Mouse (Mus musculus) CD4-positive, CD25-positive, alpha-beta regulatory T cell, adult 2 months (primary cell): ENCODE results near the gene Rex2.
"Not testable (repeated sequence)": the region's sequence is repeated elsewhere in the genome, so short reads cannot be mapped to it uniquely, and the experiment has no call there.

Experiments used
- DNase-seq: peaks from one replicate; pipeline ENCODE4 v3.0.0-alpha.2; 2012; ENCODE audit warnings: low read depth, low spot score

Gene Rex2

GRCm38 (mm10) chr4:147021550-147021949 lies at the start of gene Rex2:
Gene Rex2 (plus strand): TSS chr4:147021850.
- DNase-seq = not testable (repeated sequence)

GRCm38 (mm10) chr4:146976581-146976980 lies 45.1 kb upstream of the Rex2 start:
- not testable (repeated sequence) for DNase-seq

- DNase-seq = not testable (repeated sequence)
Measured at GRCm38 (mm10) chr4:147018400-147018799, 3.2 kb upstream of the Rex2 start.

GRCm38 (mm10) chr4:147026374-147026773 lies 4.7 kb downstream of the Rex2 start:
- DNase-seq = not testable (repeated sequence)

GRCm38 (mm10) chr4:147031308-147032036 lies 9.8 kb downstream of the Rex2 start:
- not testable (repeated sequence) for DNase-seq

GRCm38 (mm10) chr4:147063768-147064167 lies 42.1 kb downstream of the Rex2 start:
- DNase-seq = not testable (repeated sequence)

- not testable (repeated sequence) for DNase-seq
Measured at GRCm38 (mm10) chr4:147065861-147066260, 44.2 kb downstream of the Rex2 start.

- DNase-seq = not testable (repeated sequence)
Measured at GRCm38 (mm10) chr4:147066380-147066779, 44.7 kb downstream of the Rex2 start.

- DNase-seq = not testable (repeated sequence)
Measured at GRCm38 (mm10) chr4:147095641-147096040, 74.0 kb downstream of the Rex2 start.

GRCm38 (mm10) chr4:147101666-147102626 lies 80.3 kb downstream of the Rex2 start:
- DNase-seq = not testable (repeated sequence)

GRCm38 (mm10) chr4:147103814-147104213 lies 82.2 kb downstream of the Rex2 start:
- not testable (repeated sequence) for DNase-seq
